Mouse (Mus musculus): ENCODE measurements at regions not wholly inside any gene's neighbourhood (a gene's known extent, or its start where the extent isn't known, plus 50 kb on each side); places are given as distances from the start of the nearest gene placed in this dataset.

DNA sequence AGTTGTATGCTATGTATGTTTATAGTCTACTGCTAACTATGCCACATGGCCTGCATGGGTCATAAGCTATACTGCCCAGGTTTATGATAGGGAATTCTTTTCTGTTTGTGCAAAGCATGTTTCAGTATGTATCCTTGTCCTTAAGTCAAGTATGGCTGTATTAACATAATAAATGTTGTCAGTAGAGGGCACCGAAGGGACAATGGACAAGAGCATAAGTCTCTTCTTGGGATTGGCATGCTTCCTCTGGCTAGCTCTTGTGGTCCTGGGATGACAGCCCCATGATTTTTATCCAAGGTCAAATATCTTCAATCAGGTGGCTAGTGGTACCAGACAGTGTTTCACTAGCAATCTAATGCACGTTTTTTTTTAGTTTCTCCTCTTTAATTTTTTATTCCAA lies 913.3 kb downstream of the Abca13 start:
- TF ChIP-seq CTCF (IDR thresholded peaks at IDR 0.05; ENCODE audit: low read depth) = no peak
- 87% methylated on average over 2 of the region's 2 CpGs for WGBS
- DNase-seq (ENCODE audit: low spot score) = peak; percentile 17

DNA sequence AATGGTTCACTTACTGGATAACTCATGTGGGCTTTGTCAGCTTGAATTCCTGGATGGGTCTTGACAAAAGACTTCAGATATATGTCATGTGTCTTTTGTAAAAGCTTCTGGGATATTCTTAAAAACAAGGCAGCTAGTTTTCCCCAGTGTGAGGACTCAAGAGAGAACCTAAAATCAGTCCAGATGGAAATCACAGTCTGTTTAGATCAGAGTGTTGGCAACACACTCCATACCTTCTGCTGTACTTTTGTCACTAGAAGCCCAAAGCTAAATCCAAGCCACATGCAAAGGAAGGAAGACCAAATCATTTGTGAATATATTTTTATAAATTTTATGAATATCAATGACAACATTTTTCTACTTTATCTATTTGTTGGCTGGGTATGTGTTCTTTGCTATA lies 950.4 kb downstream of the Abca13 start:
- TF ChIP-seq CTCF (IDR thresholded peaks at IDR 0.05; ENCODE audit: low read depth) = no peak
- no peak for ATAC-seq
- H3K27ac ChIP-seq = no peak overlapping the region
- DNase-seq (ENCODE audit: low spot score) = no peak
- H3K4me1 ChIP-seq (ENCODE audit: insufficient read depth, low read length) = no peaks in the 10 kb centered on the region
- no peaks in the 10 kb centered on the region for H3K27me3 ChIP-seq (ENCODE audit: insufficient read depth, low read length)
- H3K9me3 ChIP-seq (ENCODE audit: low read length) = peaks cover 3% of the 10 kb centered on the region; the same call in 1 of the 2 replicates
- no peak overlapping the region for H3K4me2 ChIP-seq (ENCODE audit: low read depth, low read length)
- no peak overlapping the region for H3K4me3 ChIP-seq (ENCODE audit: low read length)
- no peaks in the 10 kb centered on the region for H3K36me3 ChIP-seq (ENCODE audit: insufficient read depth, low read length)
- no peak overlapping the region for H3K9ac ChIP-seq (replicated peaks; ENCODE audit: low read length)

More for the DNA sequence above, 913.3 kb downstream of the Abca13 start:
- H3K9ac ChIP-seq (replicated peaks; ENCODE audit: low read length) = no peak overlapping the region
- no peaks in the 10 kb centered on the region for H3K9me3 ChIP-seq (ENCODE audit: low read length)
- no peaks in the 10 kb centered on the region for H3K4me1 ChIP-seq (ENCODE audit: insufficient read depth, low read length)
- H3K27me3 ChIP-seq (ENCODE audit: insufficient read depth, low read length) = no peaks in the 10 kb centered on the region
- H3K4me2 ChIP-seq (ENCODE audit: low read depth, low read length) = no peak overlapping the region
- no peak for ATAC-seq
- H3K4me3 ChIP-seq (ENCODE audit: low read length) = no peak overlapping the region
- H3K27ac ChIP-seq = no peak overlapping the region
- H3K36me3 ChIP-seq (ENCODE audit: insufficient read depth, low read length) = no peaks in the 10 kb centered on the region

DNA sequence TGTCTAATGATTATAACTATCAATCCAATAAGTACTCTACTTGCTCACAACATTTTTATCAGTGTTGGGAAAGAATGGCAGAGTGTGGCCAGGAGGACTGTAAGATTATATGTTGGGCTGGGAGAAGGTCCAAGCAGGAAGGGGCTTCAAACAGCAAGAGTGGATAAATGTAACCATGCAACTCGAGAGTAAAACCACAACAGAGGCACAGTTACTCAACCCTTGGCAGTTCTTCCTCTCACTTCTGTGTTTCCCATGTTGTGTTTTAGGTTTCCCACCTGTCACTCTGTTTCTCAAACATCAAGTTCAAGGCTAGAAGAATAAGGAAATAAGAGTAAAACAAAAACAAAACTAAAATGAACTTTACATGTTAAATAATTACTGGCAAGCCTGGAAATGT lies 957.4 kb downstream of the Abca13 start:
- 63% methylated on average over 1 of the region's 1 CpGs for WGBS

DNA sequence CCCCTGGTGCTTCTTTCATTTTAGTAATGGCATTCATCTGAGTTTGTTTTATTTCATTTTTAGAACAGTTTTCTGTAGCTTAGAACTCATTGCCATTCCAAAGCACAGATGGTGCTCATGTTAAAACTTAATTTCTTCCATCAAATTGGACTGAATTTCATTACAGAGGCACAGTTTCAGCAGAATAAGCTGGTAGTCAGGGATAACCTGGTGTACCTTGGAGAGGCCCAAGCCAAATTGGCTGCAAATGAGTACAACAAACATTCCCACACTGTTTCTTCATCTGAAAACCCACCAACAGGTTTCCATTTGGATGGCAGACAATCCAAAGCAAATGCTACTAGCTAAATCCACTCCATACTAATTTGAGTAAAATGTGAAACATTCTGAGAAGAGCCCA lies 960.2 kb upstream of the Vwc2 start:
- no peak for TF ChIP-seq CTCF (IDR thresholded peaks at IDR 0.05; ENCODE audit: low read depth)
- ATAC-seq = no peak

More for the DNA sequence above, 957.4 kb downstream of the Abca13 start:
- Histone ChIP-seq H3K9ac (replicated peaks; ENCODE audit: low read length) (no peak overlapping the region), H3K4me3 (ENCODE audit: low read length) (no peak overlapping the region), H3K9me3 (ENCODE audit: low read length) (no peaks in the 10 kb centered on the region), H3K36me3 (ENCODE audit: insufficient read depth, low read length) (no peaks in the 10 kb centered on the region), H3K4me1 (ENCODE audit: insufficient read depth, low read length) (no peaks in the 10 kb centered on the region), H3K27ac (no peak overlapping the region), H3K27me3 (ENCODE audit: insufficient read depth, low read length) (no peaks in the 10 kb centered on the region), H3K4me2 (ENCODE audit: low read depth, low read length) (no peak overlapping the region)
- DNase-seq (ENCODE audit: low spot score) (no peak), ATAC-seq (no peak)
- no peak for TF ChIP-seq CTCF (IDR thresholded peaks at IDR 0.05; ENCODE audit: low read depth)

DNA sequence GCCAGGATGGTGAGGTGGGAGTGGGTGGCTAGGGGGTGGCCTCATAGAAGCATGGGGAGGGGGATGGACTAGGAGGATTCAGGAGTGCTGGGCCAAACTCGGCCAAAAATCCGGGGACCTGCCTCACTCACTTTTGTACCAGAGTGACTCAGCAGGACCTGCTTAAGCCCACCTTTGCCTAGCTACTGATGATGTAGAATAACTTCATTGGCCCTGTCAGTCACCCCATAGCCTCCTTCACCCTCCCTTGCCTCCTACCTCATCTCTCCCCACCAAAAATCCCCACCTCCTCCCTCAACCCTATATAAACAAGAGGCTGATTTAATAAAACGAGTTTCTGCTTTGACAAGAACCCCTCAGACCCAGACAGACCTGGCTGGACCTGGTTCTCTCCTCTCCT lies 920.3 kb upstream of the Vwc2 start:
- no peak overlapping the region for H3K9ac ChIP-seq (replicated peaks; ENCODE audit: low read length)
- DNase-seq (ENCODE audit: low spot score) = no peak
- no peak overlapping the region for H3K4me2 ChIP-seq (ENCODE audit: low read depth, low read length)
- no peaks in the 10 kb centered on the region for H3K9me3 ChIP-seq (ENCODE audit: low read length)
- WGBS = 63% methylated on average over 3 of the region's 3 CpGs
- no peak for TF ChIP-seq CTCF (IDR thresholded peaks at IDR 0.05; ENCODE audit: low read depth)
- no peaks in the 10 kb centered on the region for H3K36me3 ChIP-seq (ENCODE audit: insufficient read depth, low read length)
- H3K27me3 ChIP-seq (ENCODE audit: insufficient read depth, low read length) = no peaks in the 10 kb centered on the region
- no peak overlapping the region for H3K4me3 ChIP-seq (ENCODE audit: low read length)
- no peak overlapping the region for H3K27ac ChIP-seq
- no peaks in the 10 kb centered on the region for H3K4me1 ChIP-seq (ENCODE audit: insufficient read depth, low read length)
- ATAC-seq = no peak

More for the DNA sequence above, 960.2 kb upstream of the Vwc2 start:
- no peaks in the 10 kb centered on the region for H3K27me3 ChIP-seq (ENCODE audit: insufficient read depth, low read length)
- no peak overlapping the region for H3K4me3 ChIP-seq (ENCODE audit: low read length)
- H3K36me3 ChIP-seq (ENCODE audit: insufficient read depth, low read length) = no peaks in the 10 kb centered on the region
- no peak overlapping the region for H3K27ac ChIP-seq
- H3K9ac ChIP-seq (replicated peaks; ENCODE audit: low read length) = no peak overlapping the region
- no peaks in the 10 kb centered on the region for H3K4me1 ChIP-seq (ENCODE audit: insufficient read depth, low read length)
- no peak overlapping the region for H3K4me2 ChIP-seq (ENCODE audit: low read depth, low read length)
- DNase-seq (ENCODE audit: low spot score) = no peak
- H3K9me3 ChIP-seq (ENCODE audit: low read length) = no peaks in the 10 kb centered on the region

DNA sequence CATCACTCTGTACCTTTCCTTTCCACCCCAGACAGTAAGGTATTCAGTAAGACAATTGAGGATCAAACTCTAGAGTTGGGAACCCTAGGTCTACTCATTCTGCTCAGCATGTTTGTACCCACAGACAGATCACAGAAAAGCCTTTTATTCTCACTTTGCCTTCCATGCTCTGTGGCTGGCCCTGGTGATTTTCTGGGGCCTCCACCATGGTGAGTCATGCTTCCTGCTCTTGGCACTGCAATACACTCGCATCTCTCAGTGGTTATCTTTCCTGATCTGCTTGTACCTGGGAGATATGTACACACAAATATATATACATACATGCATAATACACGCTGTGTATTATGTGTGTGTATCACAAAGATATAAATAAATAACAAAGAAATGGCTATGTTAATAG lies 919.2 kb upstream of the Vwc2 start:
- ATAC-seq (no peak), DNase-seq (ENCODE audit: low spot score) (no peak)
- H3K36me3 ChIP-seq (ENCODE audit: insufficient read depth, low read length) = no peaks in the 10 kb centered on the region
- no peak overlapping the region for H3K27ac ChIP-seq
- H3K4me1 ChIP-seq (ENCODE audit: insufficient read depth, low read length) = no peaks in the 10 kb centered on the region
- 86% methylated on average over 2 of the region's 2 CpGs for WGBS
- TF ChIP-seq CTCF (IDR thresholded peaks at IDR 0.05; ENCODE audit: low read depth) = no peak
- H3K4me3 ChIP-seq (ENCODE audit: low read length) = no peak overlapping the region
- no peaks in the 10 kb centered on the region for H3K9me3 ChIP-seq (ENCODE audit: low read length)
- H3K4me2 ChIP-seq (ENCODE audit: low read depth, low read length) = no peak overlapping the region
- no peak overlapping the region for H3K9ac ChIP-seq (replicated peaks; ENCODE audit: low read length)
- H3K27me3 ChIP-seq (ENCODE audit: insufficient read depth, low read length) = no peaks in the 10 kb centered on the region

DNA sequence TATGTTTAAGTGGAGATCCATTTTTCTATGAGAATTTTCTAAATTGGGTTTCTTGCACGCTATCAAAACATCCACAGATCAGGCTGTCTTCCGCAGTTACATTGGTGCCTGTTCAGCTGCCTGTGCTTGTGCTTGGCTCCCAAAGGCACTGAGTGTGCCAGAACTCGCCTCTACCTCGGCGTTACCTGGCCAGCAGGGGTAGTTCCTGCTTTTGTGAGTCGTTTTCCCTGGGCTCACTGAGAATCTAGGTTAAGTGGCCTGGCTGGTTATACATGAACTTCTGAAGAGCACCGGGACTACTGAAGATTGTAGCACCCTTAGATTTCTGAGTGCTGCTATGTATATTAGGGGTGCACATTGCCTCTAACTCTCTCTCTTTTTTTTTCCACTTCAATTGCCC lies 913.0 kb upstream of the Vwc2 start:
- no peaks in the 10 kb centered on the region for H3K9me3 ChIP-seq (ENCODE audit: low read length)
- no peaks in the 10 kb centered on the region for H3K36me3 ChIP-seq (ENCODE audit: insufficient read depth, low read length)
- no peak overlapping the region for H3K27ac ChIP-seq
- no peak overlapping the region for H3K9ac ChIP-seq (replicated peaks; ENCODE audit: low read length)
- DNase-seq (ENCODE audit: low spot score) (no peak), ATAC-seq (no peak)
- H3K4me1 ChIP-seq (ENCODE audit: insufficient read depth, low read length) = no peaks in the 10 kb centered on the region
- no peak for TF ChIP-seq CTCF (IDR thresholded peaks at IDR 0.05; ENCODE audit: low read depth)
- H3K4me2 ChIP-seq (ENCODE audit: low read depth, low read length) = no peak overlapping the region
- 82% methylated on average over 7 of the region's 7 CpGs for WGBS
- no peak overlapping the region for H3K4me3 ChIP-seq (ENCODE audit: low read length)
- H3K27me3 ChIP-seq (ENCODE audit: insufficient read depth, low read length) = no peaks in the 10 kb centered on the region
